Mouse (Mus musculus): ENCODE measurements around the gene Oxld1. TPM values are rescaled to one million over a fixed set of nuclear protein-coding genes. Genes with fewer than 3 reads are reported as not detected.
A peak's percentile ranks its signal among the peaks of the same experiment; 100 is the strongest.

The Oxld1 gene
- polyA plus RNA-seq, 1 experiment = 23.6 TPM

- Histone ChIP-seq H3K27me3 (ENCODE audit: control insufficient read depth, insufficient read depth, low read length) (no peaks in the 10 kb centered on the region), H3K27ac (ENCODE audit: insufficient read depth, low read depth, low read length) (no peak overlapping the region), H3K4me3 (ENCODE audit: low read depth, low read length) (no peak overlapping the region), H3K36me3 (ENCODE audit: control insufficient read depth, insufficient read depth, low read length) (peaks cover 67% of the 10 kb centered on the region), H3K4me1 (ENCODE audit: control insufficient read depth, insufficient read depth, insufficient read length, low read length) (peaks cover 5% of the 10 kb centered on the region; the same call in 1 of the 2 replicates)
- TF ChIP-seq POLR2A (IDR thresholded peaks at IDR 0.05; ENCODE audit: low read depth, low read length) (no peak), CTCF (IDR thresholded peaks at IDR 0.05; ENCODE audit: extremely low read depth, insufficient read length, insufficient replicate concordance, low read depth, low read length) (no peak)
- 87% methylated on average over 7 of the region's 7 CpGs for WGBS
Observed at GRCm38 (mm10) chr11:120483448-120483934, 25.6 kb upstream of the Oxld1 start.

- Histone ChIP-seq H3K4me3 (ENCODE audit: low read depth, low read length) (no peak overlapping the region), H3K4me1 (ENCODE audit: control insufficient read depth, insufficient read depth, insufficient read length, low read length) (peaks cover 8% of the 10 kb centered on the region; the same call in 1 of the 2 replicates), H3K27ac (ENCODE audit: insufficient read depth, low read depth, low read length) (no peak overlapping the region), H3K27me3 (ENCODE audit: control insufficient read depth, insufficient read depth, low read length) (no peaks in the 10 kb centered on the region), H3K36me3 (ENCODE audit: control insufficient read depth, insufficient read depth, low read length) (peaks cover 62% of the 10 kb centered on the region)
- 91% methylated on average over 6 of the region's 6 CpGs for WGBS
- TF ChIP-seq POLR2A (IDR thresholded peaks at IDR 0.05; ENCODE audit: low read depth, low read length) (no peak), CTCF (IDR thresholded peaks at IDR 0.05; ENCODE audit: extremely low read depth, insufficient read length, insufficient replicate concordance, low read depth, low read length) (no peak)
Observed at GRCm38 (mm10) chr11:120472052-120472451, 14.2 kb upstream of the Oxld1 start.

- peak overlapping the region; percentile 26 for H3K27ac ChIP-seq (ENCODE audit: insufficient read depth, low read depth, low read length)
- TF ChIP-seq POLR2A (IDR thresholded peaks at IDR 0.05; ENCODE audit: low read depth, low read length) (no peak; the same call in 1 of the 2 replicates), CTCF (IDR thresholded peaks at IDR 0.05; ENCODE audit: extremely low read depth, insufficient read length, insufficient replicate concordance, low read depth, low read length) (no peak)
- H3K4me3 ChIP-seq (ENCODE audit: low read depth, low read length) = peak overlapping the region; percentile 90
- H3K4me1 ChIP-seq (ENCODE audit: control insufficient read depth, insufficient read depth, insufficient read length, low read length) = peaks cover 14% of the 10 kb centered on the region
- no peaks in the 10 kb centered on the region for H3K27me3 ChIP-seq (ENCODE audit: control insufficient read depth, insufficient read depth, low read length)
- H3K36me3 ChIP-seq (ENCODE audit: control insufficient read depth, insufficient read depth, low read length) = peaks cover 29% of the 10 kb centered on the region
- under 1% methylated on average over 33 of the region's 33 CpGs for WGBS
Observed at GRCm38 (mm10) chr11:120467736-120468092, 9.8 kb upstream of the Oxld1 start.

- TF ChIP-seq CTCF (IDR thresholded peaks at IDR 0.05; ENCODE audit: extremely low read depth, insufficient read length, insufficient replicate concordance, low read depth, low read length) (no peak), POLR2A (IDR thresholded peaks at IDR 0.05; ENCODE audit: low read depth, low read length) (peak; percentile 74)
- H3K27me3 ChIP-seq (ENCODE audit: control insufficient read depth, insufficient read depth, low read length) = no peaks in the 10 kb centered on the region
- peaks cover 29% of the 10 kb centered on the region for H3K36me3 ChIP-seq (ENCODE audit: control insufficient read depth, insufficient read depth, low read length)
- peaks cover 14% of the 10 kb centered on the region for H3K4me1 ChIP-seq (ENCODE audit: control insufficient read depth, insufficient read depth, insufficient read length, low read length)
- WGBS = under 1% methylated on average over 54 of the region's 54 CpGs
- H3K4me3 ChIP-seq (ENCODE audit: low read depth, low read length) = peak within 1 kb of the TSS; percentile 90
- peak within 1 kb of the TSS; percentile 26 for H3K27ac ChIP-seq (ENCODE audit: insufficient read depth, low read depth, low read length)
Observed at GRCm38 (mm10) chr11:120467051-120467735, 9.3 kb upstream of the Oxld1 start, which contains the start of gene Arl16. Arl16 (minus strand) TSS chr11:120467607.

- TF ChIP-seq CTCF (IDR thresholded peaks at IDR 0.05; ENCODE audit: extremely low read depth, insufficient read length, insufficient replicate concordance, low read depth, low read length) (no peak), POLR2A (IDR thresholded peaks at IDR 0.05; ENCODE audit: low read depth, low read length) (no peak)
Observed at GRCm38 (mm10) chr11:120465521-120465920, 7.7 kb upstream of the Oxld1 start.

GRCm38 (mm10) chr11:120464365-120464764, 6.5 kb upstream of the Oxld1 start:
- H3K4me1 ChIP-seq (ENCODE audit: control insufficient read depth, insufficient read depth, insufficient read length, low read length) = peaks cover 14% of the 10 kb centered on the region
- no peak overlapping the region for H3K27ac ChIP-seq (ENCODE audit: insufficient read depth, low read depth, low read length)
- WGBS = 86% methylated on average over 5 of the region's 5 CpGs
- H3K27me3 ChIP-seq (ENCODE audit: control insufficient read depth, insufficient read depth, low read length) = no peaks in the 10 kb centered on the region
- peaks cover 13% of the 10 kb centered on the region for H3K36me3 ChIP-seq (ENCODE audit: control insufficient read depth, insufficient read depth, low read length)
- no peak for TF ChIP-seq CTCF (IDR thresholded peaks at IDR 0.05; ENCODE audit: extremely low read depth, insufficient read length, insufficient replicate concordance, low read depth, low read length)
- no peak for TF ChIP-seq POLR2A (IDR thresholded peaks at IDR 0.05; ENCODE audit: low read depth, low read length)
- H3K4me3 ChIP-seq (ENCODE audit: low read depth, low read length) = no peak overlapping the region

More at GRCm38 (mm10) chr11:120465521-120465920, 7.7 kb upstream of the Oxld1 start:
- Histone ChIP-seq H3K4me3 (ENCODE audit: low read depth, low read length) (no peak overlapping the region), H3K36me3 (ENCODE audit: control insufficient read depth, insufficient read depth, low read length) (peaks cover 21% of the 10 kb centered on the region), H3K27me3 (ENCODE audit: control insufficient read depth, insufficient read depth, low read length) (no peaks in the 10 kb centered on the region), H3K4me1 (ENCODE audit: control insufficient read depth, insufficient read depth, insufficient read length, low read length) (peaks cover 14% of the 10 kb centered on the region), H3K27ac (ENCODE audit: insufficient read depth, low read depth, low read length) (no peak overlapping the region)
- 89% methylated on average over 4 of the region's 4 CpGs for WGBS

- Histone ChIP-seq H3K4me1 (ENCODE audit: control insufficient read depth, insufficient read depth, insufficient read length, low read length) (peaks cover 12% of the 10 kb centered on the region), H3K36me3 (ENCODE audit: control insufficient read depth, insufficient read depth, low read length) (peaks cover 13% of the 10 kb centered on the region), H3K4me3 (ENCODE audit: low read depth, low read length) (no peak overlapping the region), H3K27ac (ENCODE audit: insufficient read depth, low read depth, low read length) (no peak overlapping the region), H3K27me3 (ENCODE audit: control insufficient read depth, insufficient read depth, low read length) (no peaks in the 10 kb centered on the region)
- WGBS = 87% methylated on average over 2 of the region's 2 CpGs
- TF ChIP-seq CTCF (IDR thresholded peaks at IDR 0.05; ENCODE audit: extremely low read depth, insufficient read length, insufficient replicate concordance, low read depth, low read length) = no peak
Observed at GRCm38 (mm10) chr11:120463536-120463935, 5.7 kb upstream of the Oxld1 start.
